Comparison of ENCODE assay signal across 40 mouse cellular contexts in genomic region chr6:29426331-29426730, GRCm38 (mm10). TPM values are rescaled to one million over a fixed set of nuclear protein-coding genes. Genes with fewer than 3 reads are reported as not detected.
"Had no signal": no experiment of that assay in that cellular context is flagged by ENCODE, and none has a peak within 500 bp of the region (broad histone marks: within the 10 kb centered on the region; RNA-seq: fewer than 3 reads in every experiment).

No protein-coding gene starts in this region.

- H3K27me3 ChIP-seq: heart, embryonic 12.5 days; heart, embryonic 13.5 days; heart, embryonic 15.5 days; intestine, embryonic 15.5 days had no signal

- H3K36me3 ChIP-seq: heart, embryonic 10.5 days; heart, embryonic 12.5 days; heart, embryonic 13.5 days; heart, embryonic 15.5 days; hindbrain, embryonic 10.5 days; hindbrain, embryonic 12.5 days; intestine, embryonic 15.5 days; kidney, embryonic 15.5 days had no signal

- H3K9me3 ChIP-seq: heart, embryonic 10.5 days; heart, embryonic 12.5 days; heart, embryonic 13.5 days; heart, embryonic 15.5 days; hindbrain, embryonic 10.5 days; hindbrain, embryonic 12.5 days; hindbrain, embryonic 15.5 days; intestine, embryonic 15.5 days; kidney, embryonic 15.5 days had no signal

- H3K4me1 ChIP-seq: intestine, embryonic 15.5 days had no signal

- H3K4me3 ChIP-seq: heart, embryonic 10.5 days; heart, embryonic 12.5 days; heart, embryonic 13.5 days; heart, embryonic 15.5 days; hindbrain, embryonic 10.5 days; hindbrain, embryonic 12.5 days; hindbrain, embryonic 15.5 days; intestine, embryonic 15.5 days; kidney, embryonic 15.5 days; layer of hippocampus, adult 2 months; left cerebral cortex, adult 2 months had no signal

- H3K27ac ChIP-seq: heart, embryonic 10.5 days; heart, embryonic 13.5 days; heart, embryonic 15.5 days; hindbrain, embryonic 10.5 days; hindbrain, embryonic 12.5 days; hindbrain, embryonic 14.5 days; hindbrain, embryonic 15.5 days; hindbrain, postnatal 0 days; intestine, embryonic 15.5 days; kidney, embryonic 15.5 days; kidney, postnatal 0 days; layer of hippocampus, adult 2 months; left cerebral cortex, adult 2 months had no signal

- H3K4me2 ChIP-seq: heart, embryonic 11.5 days; heart, embryonic 12.5 days; heart, embryonic 13.5 days; heart, embryonic 15.5 days; hindbrain, embryonic 12.5 days; hindbrain, embryonic 14.5 days; hindbrain, embryonic 15.5 days; intestine, embryonic 15.5 days; kidney, embryonic 15.5 days had no signal

- H3K9ac ChIP-seq: heart, embryonic 12.5 days; heart, embryonic 13.5 days; heart, embryonic 15.5 days; hindbrain, embryonic 12.5 days; hindbrain, embryonic 14.5 days; hindbrain, embryonic 15.5 days; intestine, embryonic 15.5 days; kidney, embryonic 15.5 days had no signal

- DNase-seq: heart, postnatal 10 days; heart, postnatal 14 days; heart, postnatal 36 days; heart, postnatal 4 days; kidney, adult 11 months; kidney, adult 18-20 months; kidney, adult 2 months; kidney, adult 8-10 months; kidney, adult 9 months; kidney, postnatal 10 days; kidney, postnatal 14 days; kidney, postnatal 25 days; kidney, postnatal 36 days; kidney, postnatal 4 days; layer of hippocampus, adult 9-11 months; layer of hippocampus, postnatal 36 days had no signal

- ATAC-seq: hindbrain, embryonic 16.5 days; hindbrain, postnatal 0 days; inflammation-experienced regulatory T-cells, adult 6 months; intestine, embryonic 15.5 days; intestine, embryonic 16.5 days; intestine, postnatal 0 days had no signal

RNA-seq across cellular contexts. Expression of gene Flnc, which starts 6.7 kb away (rescaled TPM):
- polyA plus RNA-seq: inflammation-experienced regulatory T-cells, adult 6 months had no signal

RNA-seq across cellular contexts. Expression of gene Opn1sw, which starts 38.1 kb away (rescaled TPM):
- polyA plus RNA-seq: kidney, adult 2 months had no signal

RNA-seq across cellular contexts. Expression of gene Atp6v1fnb, which starts 44.9 kb away (rescaled TPM):
- polyA plus RNA-seq: heart, embryonic 10.5 days; heart, embryonic 11.5 days; heart, embryonic 12.5 days; heart, embryonic 13.5 days; heart, embryonic 14.5 days; heart, embryonic 15.5 days; heart, embryonic 16.5 days; heart, postnatal 0 days; hindbrain, embryonic 10.5 days; hindbrain, embryonic 12.5 days; hindbrain, embryonic 14.5 days; hindbrain, embryonic 16.5 days; hindbrain, postnatal 0 days; inflammation-experienced regulatory T-cells, adult 6 months; intestine, embryonic 16.5 days; intestine, postnatal 0 days; kidney, embryonic 14.5 days; kidney, embryonic 15.5 days; kidney, postnatal 0 days; large intestine, adult 2 months had no signal
